Mouse (Mus musculus) left cerebral cortex, postnatal 10 days (tissue): ENCODE measurements at regions not wholly inside any gene's neighbourhood (a gene's known extent, or its start where the extent isn't known, plus 50 kb on each side); places are given as distances from the start of the nearest gene placed in this dataset.

Experiments used
- DNase-seq, 2 experiments: peaks; one replicate each; pipeline ENCODE4 v3.0.0; 2021 to 2022; ENCODE audit warnings: low spot score in 2 of 2, mixed read lengths in 1 of 2; ENCODE audit errors: extremely low spot score in 1 of 2
- intact Hi-C: fragments of 180-260 bp; cut with DNase I; formaldehyde crosslinking; loops from one replicate; pipeline ENCODE4 v1.15.1; 2025

GRCm38 (mm10) chr1:169346876-169347275 is 184.4 kb downstream of the Nuf2 start:
- DNase-seq, result no peak
- intact Hi-C loops, result loop anchor here (5.0 kb wide), 2 partner anchors 915 to 1135 kb away; partner anchors contain the start of gene Pbx1

GRCm38 (mm10) chr1:169341131-169341530 is 190.1 kb downstream of the Nuf2 start:
- intact Hi-C loops, result no loop called here
- DNase-seq, result no peak

- intact Hi-C loops, result no loop called here
Observed at GRCm38 (mm10) chr1:169338461-169338860, 192.8 kb downstream of the Nuf2 start.

GRCm38 (mm10) chr1:169332165-169332564 is 199.1 kb downstream of the Nuf2 start:
- no peak for DNase-seq
- intact Hi-C loops, result no loop called here

More at GRCm38 (mm10) chr1:169338461-169338860, 192.8 kb downstream of the Nuf2 start:
- no peak for DNase-seq

GRCm38 (mm10) chr1:169313241-169313640 is 218.0 kb downstream of the Nuf2 start:
- no peak for DNase-seq
- intact Hi-C loops, result no loop called here

- DNase-seq, result no peak
- intact Hi-C loops, result no loop called here
Observed at GRCm38 (mm10) chr1:169283440-169283839, 247.8 kb downstream of the Nuf2 start.

GRCm38 (mm10) chr1:169270750-169271149 is 260.5 kb downstream of the Nuf2 start:
- DNase-seq, result no peak
- intact Hi-C loops, result no loop called here

GRCm38 (mm10) chr1:169263984-169264660 is 267.1 kb downstream of the Nuf2 start:
- intact Hi-C loops, result no loop called here
- no peak for DNase-seq

- intact Hi-C loops, result no loop called here
- no peak for DNase-seq
Observed at GRCm38 (mm10) chr1:169254250-169254937, 276.9 kb downstream of the Nuf2 start.

- intact Hi-C loops, result no loop called here
- no peak for DNase-seq
Observed at GRCm38 (mm10) chr1:169252189-169252588, 279.1 kb downstream of the Nuf2 start.

GRCm38 (mm10) chr1:169249021-169249420 is 282.2 kb downstream of the Nuf2 start:
- no peak for DNase-seq

GRCm38 (mm10) chr1:169240377-169240776 is 290.9 kb downstream of the Nuf2 start:
- intact Hi-C loops, result no loop called here
- DNase-seq, result no peak

More at GRCm38 (mm10) chr1:169249021-169249420, 282.2 kb downstream of the Nuf2 start:
- intact Hi-C loops, result no loop called here

GRCm38 (mm10) chr1:169238671-169239090 is 292.6 kb downstream of the Nuf2 start:
- no peak for DNase-seq
- intact Hi-C loops, result no loop called here

GRCm38 (mm10) chr1:169235276-169235681 is 296.0 kb downstream of the Nuf2 start:
- intact Hi-C loops, result no loop called here
- DNase-seq, result no peak

- intact Hi-C loops, result no loop called here
- DNase-seq, result no peak
Observed at GRCm38 (mm10) chr1:169233368-169233767, 297.9 kb downstream of the Nuf2 start.

- intact Hi-C loops, result no loop called here
Observed at GRCm38 (mm10) chr1:169230097-169230496, 301.2 kb downstream of the Nuf2 start.

GRCm38 (mm10) chr1:169224431-169224830 is 306.8 kb downstream of the Nuf2 start:
- DNase-seq, result no peak
- intact Hi-C loops, result no loop called here

More at GRCm38 (mm10) chr1:169230097-169230496, 301.2 kb downstream of the Nuf2 start:
- DNase-seq, result no peak

- DNase-seq, result peak in 1 of 2 experiments; percentile 3
- intact Hi-C loops, result no loop called here
Observed at GRCm38 (mm10) chr1:169187658-169188057, 343.6 kb downstream of the Nuf2 start.

- DNase-seq, result no peak
- intact Hi-C loops, result no loop called here
Observed at GRCm38 (mm10) chr1:169170405-169170804, 360.9 kb downstream of the Nuf2 start.

- DNase-seq, result no peak
- intact Hi-C loops, result no loop called here
Observed at GRCm38 (mm10) chr1:169168033-169168432, 363.2 kb downstream of the Nuf2 start.
